Mouse (Mus musculus) bone marrow, adult 2 months (tissue): ENCODE results near the gene Olfr518.

Source experiments
- CTCF ChIP-seq: fragments of 200-500 bp; IDR thresholded peaks from 2 replicates; pipeline ENCODE4 v1.5.1; 2011; ENCODE audit warnings: low read length, control low read depth; ENCODE audit not compliant: control insufficient read depth, insufficient read depth
- POLR2A ChIP-seq: fragments of 200-500 bp; IDR thresholded peaks from 2 replicates; pipeline ENCODE4 v1.6.1; 2011; ENCODE audit warnings: low read depth, mild to moderate bottlenecking, control low read depth, low read length, borderline replicate concordance; ENCODE audit not compliant: control insufficient read depth

DNA sequence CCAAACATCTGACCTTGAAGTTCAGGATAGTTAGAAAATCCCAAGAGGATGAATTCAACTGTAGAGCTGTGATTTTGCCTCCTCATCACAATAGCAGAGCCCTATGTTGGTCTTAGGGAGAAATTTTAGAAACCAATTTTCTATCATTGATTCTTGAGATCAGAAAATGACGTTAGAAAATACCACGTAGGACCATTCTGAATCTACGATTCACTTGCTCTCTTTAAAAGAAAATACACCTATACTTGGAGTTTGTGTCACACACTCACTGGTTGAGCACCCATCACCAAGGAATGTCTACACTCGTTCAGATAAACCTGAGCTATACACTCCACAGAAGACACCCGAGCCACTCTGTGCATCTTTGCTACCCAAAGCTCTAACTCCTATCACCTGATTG is 9.5 kb upstream of the Olfr518 start, which contains the start of gene Olfr519:
- TF ChIP-seq POLR2A, result no peak
- no peak for TF ChIP-seq CTCF
